Mouse (Mus musculus) C2C12 (cell line): ENCODE results near the gene Pak2. TPM values are rescaled to one million over a fixed set of nuclear protein-coding genes. Genes with fewer than 3 reads are reported as not detected.

Experiments
- H3K27me3 ChIP-seq: one replicate; pipeline ENCODE4 v1.6.1; 2011; ENCODE audit not compliant: control insufficient read depth, insufficient read depth, insufficient read length
- H3K36me3 ChIP-seq: one replicate; pipeline ENCODE4 v1.6.1; 2011; ENCODE audit not compliant: control insufficient read depth, insufficient read depth
- H3K4me3 ChIP-seq: one replicate; pipeline ENCODE4 v1.5.1; 2011; ENCODE audit warnings: mild to moderate bottlenecking, control low read depth; ENCODE audit not compliant: poor library complexity, insufficient read depth, severe bottlenecking
- H3K79me2 ChIP-seq: one replicate; pipeline ENCODE4 v1.6.1; 2011; ENCODE audit not compliant: control insufficient read depth, insufficient read depth
- H3K79me3 ChIP-seq: one replicate; pipeline ENCODE4 v1.6.1; 2011; ENCODE audit warnings: low read depth, control low read depth
- H3ac ChIP-seq: one replicate; pipeline ENCODE3; 2011; ENCODE audit warnings: low read depth; ENCODE audit not compliant: control insufficient read depth, insufficient read length
- CEBPB ChIP-seq: IDR thresholded peaks from one replicate; pipeline ENCODE4 v1.6.1; 2011; ENCODE audit warnings: low read depth, mild to moderate bottlenecking, control low read depth, moderate library complexity
- CTCF ChIP-seq: IDR thresholded peaks from one replicate; pipeline ENCODE4 v1.5.1; 2011; ENCODE audit not compliant: control insufficient read depth, insufficient read depth, insufficient read length
- FOSL1 ChIP-seq: IDR thresholded peaks from one replicate; pipeline ENCODE4 v1.8.0; 2011; ENCODE audit warnings: mild to moderate bottlenecking, low read length; ENCODE audit not compliant: poor library complexity, insufficient read depth, severe bottlenecking
- MAX ChIP-seq: IDR thresholded peaks from one replicate; pipeline ENCODE4 v1.6.1; 2011; ENCODE audit warnings: mild to moderate bottlenecking, control low read depth
- MYOD1 ChIP-seq: IDR thresholded peaks from one replicate; pipeline ENCODE4 v1.6.1; 2011; ENCODE audit warnings: low read depth; ENCODE audit not compliant: control insufficient read depth, insufficient read length
- MYOG ChIP-seq: IDR thresholded peaks from one replicate; pipeline ENCODE4 v1.6.1; 2011; ENCODE audit not compliant: control insufficient read depth, insufficient read length; ENCODE audit errors: extremely low read depth
- USF1 ChIP-seq: IDR thresholded peaks from one replicate; pipeline ENCODE4 v1.6.1; 2011; ENCODE audit warnings: low read depth, mild to moderate bottlenecking, control low read depth, moderate library complexity
- polyA plus RNA-seq: library from polyadenylated mRNA; unstranded; fragments of >200 nt; fragmentation: generic; extraction: Trizol; gene quantifications from one replicate; pipeline ENCODE4 v1.2.1, GENCODE M21; 2012; ENCODE audit warnings: missing spikeins

The Pak2 gene
- polyA plus RNA-seq, 1 experiment: 16.4 TPM

DNA sequence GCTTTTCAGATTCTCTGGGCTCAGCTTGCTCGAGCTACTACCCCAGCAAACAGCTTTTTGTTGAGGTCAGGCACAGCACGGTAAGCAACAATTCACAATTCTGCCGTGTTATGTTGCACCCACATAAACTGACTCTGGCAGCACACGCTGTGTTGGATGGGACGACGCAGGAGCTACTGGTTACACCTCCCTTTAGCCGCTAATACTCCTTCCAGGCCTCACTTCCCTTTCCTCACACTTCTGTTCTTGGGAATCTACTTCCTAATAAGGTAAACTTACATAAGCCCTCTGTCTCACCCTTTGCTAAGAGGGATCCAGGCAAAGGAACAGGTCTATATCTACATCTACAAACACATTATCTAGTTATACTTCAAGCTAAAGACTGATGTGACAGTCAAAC, 15.2 kb downstream of the Pak2 start:
- Histone ChIP-seq H3ac (no peak overlapping the region), H3K27me3 (no peaks in the 10 kb centered on the region), H3K36me3 (no peaks in the 10 kb centered on the region), H3K79me2 (peaks cover 99% of the 10 kb centered on the region), H3K79me3 (peaks cover 94% of the 10 kb centered on the region), H3K4me3 (no peak overlapping the region)
- TF ChIP-seq MYOG (no peak), FOSL1 (no peak), CEBPB (no peak), USF1 (no peak), CTCF (no peak), MAX (no peak), MYOD1 (no peak)

DNA sequence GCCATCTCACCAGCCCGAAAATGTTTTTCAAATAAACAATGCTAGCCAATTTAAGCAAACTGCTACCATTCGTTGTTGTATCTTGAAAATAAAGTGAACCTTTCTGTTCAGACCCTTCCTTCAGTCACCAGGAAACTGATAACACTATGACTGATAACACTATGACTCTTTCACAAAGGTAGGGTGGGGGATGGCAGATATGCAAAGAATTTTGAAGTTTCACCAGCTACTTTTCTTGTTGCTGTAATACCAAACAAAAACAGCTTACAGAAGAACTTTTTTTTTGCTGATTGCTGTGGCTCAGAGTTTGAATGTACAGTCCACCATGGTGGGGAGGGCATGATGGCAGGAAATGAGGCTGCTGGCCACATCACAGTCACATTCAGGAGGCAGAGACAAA, 16.9 kb downstream of the Pak2 start:
- TF ChIP-seq FOSL1 (no peak), CEBPB (no peak), MYOD1 (no peak)
- Histone ChIP-seq H3ac (no peak overlapping the region), H3K4me3 (no peak overlapping the region), H3K36me3 (no peaks in the 10 kb centered on the region), H3K79me2 (peaks cover 99% of the 10 kb centered on the region), H3K79me3 (peaks cover 93% of the 10 kb centered on the region), H3K27me3 (no peaks in the 10 kb centered on the region)

DNA sequence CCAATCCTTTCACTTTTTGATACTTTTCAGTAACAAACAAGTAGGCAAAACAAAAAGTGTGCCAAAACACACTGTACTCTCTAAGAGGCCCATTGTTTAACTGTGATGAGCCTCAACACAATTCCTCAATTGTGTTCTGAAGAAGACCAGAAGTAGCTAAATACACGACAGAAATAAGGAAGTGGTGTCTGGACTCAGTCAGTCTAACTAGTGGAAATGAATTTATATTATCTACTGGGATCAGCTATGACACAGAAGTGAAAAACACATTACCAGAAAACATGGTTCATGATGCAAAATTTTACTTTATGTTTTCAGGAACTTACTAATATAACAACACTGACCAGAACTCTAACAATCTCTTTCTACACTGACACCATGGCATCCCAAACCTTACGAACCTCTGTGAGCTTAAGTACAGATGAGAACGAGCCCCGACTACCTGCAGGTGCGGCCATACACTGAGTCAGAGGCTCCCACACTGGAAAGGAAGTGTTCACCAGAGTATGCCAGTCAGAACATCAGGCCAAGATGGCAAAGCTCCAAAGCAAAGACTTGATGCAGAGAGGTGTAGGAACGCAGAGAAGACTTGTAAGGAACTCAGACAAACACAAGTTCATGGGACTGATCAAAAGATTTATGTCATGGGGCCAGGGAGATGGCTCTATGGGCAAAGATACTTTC, 19.2 kb downstream of the Pak2 start:
- peaks cover 99% of the 10 kb centered on the region for H3K79me2 ChIP-seq

DNA sequence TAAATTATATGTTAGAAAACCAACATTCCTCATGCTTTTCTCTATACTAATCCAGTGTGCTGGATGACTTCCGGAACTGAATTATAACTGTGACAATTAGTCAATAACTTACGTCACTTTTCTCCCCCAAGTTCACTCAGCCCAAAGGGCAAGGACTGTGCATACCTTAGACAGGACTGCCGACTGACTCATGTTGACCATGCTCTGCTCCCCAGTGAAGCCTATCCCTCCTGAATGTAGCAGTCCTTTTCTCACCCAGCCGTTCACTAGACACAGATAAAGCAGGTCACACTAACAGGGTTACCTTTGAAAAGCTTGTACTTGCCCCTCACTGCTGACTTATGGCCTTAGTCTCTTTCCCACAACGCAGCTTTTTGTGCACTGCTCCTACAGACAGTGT, 20.3 kb downstream of the Pak2 start:
- H3K79me2 ChIP-seq: peaks cover 99% of the 10 kb centered on the region
- no peak for TF ChIP-seq MYOD1
- no peak for TF ChIP-seq CTCF
- TF ChIP-seq FOSL1: no peak
- no peak for TF ChIP-seq MAX
- no peak for TF ChIP-seq USF1
- no peak for TF ChIP-seq MYOG
- no peak for TF ChIP-seq CEBPB
- peaks cover 92% of the 10 kb centered on the region for H3K79me3 ChIP-seq

More for the DNA sequence above, 19.2 kb downstream of the Pak2 start:
- Histone ChIP-seq H3K79me3 (peaks cover 92% of the 10 kb centered on the region), H3K27me3 (no peaks in the 10 kb centered on the region), H3K4me3 (no peak overlapping the region), H3ac (no peak overlapping the region), H3K36me3 (no peaks in the 10 kb centered on the region)
- no peak for TF ChIP-seq USF1
- no peak for TF ChIP-seq CTCF
- TF ChIP-seq FOSL1: no peak
- no peak for TF ChIP-seq CEBPB
- TF ChIP-seq MAX: no peak
- TF ChIP-seq MYOD1: no peak
- no peak for TF ChIP-seq MYOG

DNA sequence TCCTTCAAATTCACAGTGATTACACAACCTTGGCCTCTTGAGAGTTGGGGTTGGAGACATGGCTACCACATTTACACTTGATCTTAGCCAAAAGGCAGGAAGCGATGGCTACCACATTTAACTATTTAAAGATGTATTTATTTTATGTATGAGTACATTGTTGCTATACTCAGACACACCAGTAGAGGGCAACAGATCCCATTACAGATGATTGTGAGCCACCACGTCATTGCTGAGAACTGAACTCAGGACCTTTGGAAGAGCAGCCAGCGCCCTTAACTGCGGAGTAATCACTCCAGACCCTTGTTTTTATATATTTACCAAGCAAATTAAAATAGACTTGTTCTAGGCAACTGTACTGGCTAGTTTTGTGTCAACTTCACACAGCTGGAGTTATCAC, 36.8 kb downstream of the Pak2 start:
- H3K79me2 ChIP-seq: peaks cover 5% of the 10 kb centered on the region
- H3ac ChIP-seq: no peak overlapping the region
- H3K36me3 ChIP-seq: peaks cover 81% of the 10 kb centered on the region
- H3K4me3 ChIP-seq: no peak overlapping the region
- no peak for TF ChIP-seq FOSL1
- TF ChIP-seq MYOG: no peak
- TF ChIP-seq MYOD1: no peak
- TF ChIP-seq MAX: no peak
- TF ChIP-seq CTCF: no peak
- TF ChIP-seq USF1: no peak
- TF ChIP-seq CEBPB: no peak
- no peaks in the 10 kb centered on the region for H3K79me3 ChIP-seq
- H3K27me3 ChIP-seq: no peaks in the 10 kb centered on the region

More for the DNA sequence above, 20.3 kb downstream of the Pak2 start:
- peaks cover 3% of the 10 kb centered on the region for H3K36me3 ChIP-seq
- no peaks in the 10 kb centered on the region for H3K27me3 ChIP-seq
- H3K4me3 ChIP-seq: no peak overlapping the region
- no peak overlapping the region for H3ac ChIP-seq

DNA sequence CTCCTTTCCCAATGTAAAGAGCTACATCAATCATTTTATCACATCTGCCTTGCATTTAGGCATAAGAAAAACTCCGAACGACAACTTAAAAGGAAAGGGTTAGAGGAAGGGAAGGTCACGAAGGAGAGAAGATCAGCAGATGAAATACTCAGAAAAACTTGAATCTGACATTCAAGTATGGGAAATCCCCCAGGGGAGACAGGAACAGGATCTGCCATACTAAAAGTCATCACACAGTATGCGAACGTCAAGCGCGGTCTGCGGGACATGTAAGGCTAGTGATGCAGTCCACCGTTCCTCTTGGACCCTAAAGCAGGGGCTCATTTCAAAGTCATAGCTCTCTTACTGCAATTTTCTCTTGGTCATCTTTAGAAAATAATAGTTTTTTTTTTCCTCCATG, 59.5 kb downstream of the Pak2 start:
- H3K36me3 ChIP-seq: peaks cover 82% of the 10 kb centered on the region
- no peaks in the 10 kb centered on the region for H3K79me3 ChIP-seq
- H3K79me2 ChIP-seq: no peaks in the 10 kb centered on the region
- H3K27me3 ChIP-seq: no peaks in the 10 kb centered on the region
- no peak overlapping the region for H3K4me3 ChIP-seq
- H3ac ChIP-seq: no peak overlapping the region
- TF ChIP-seq MAX: no peak
- TF ChIP-seq CTCF: no peak
- no peak for TF ChIP-seq FOSL1
- no peak for TF ChIP-seq CEBPB
- no peak for TF ChIP-seq MYOD1
